Mouse (Mus musculus) kidney, adult 2 months (tissue): Measurements from ENCODE around the gene Btk.

ENCODE experiments used
- CTCF ChIP-seq: fragments of 200-500 bp; conservative IDR thresholded peaks from 2 replicates; pipeline ENCODE4 v1.5.1; 2011; ENCODE audit warnings: low read depth, mild to moderate bottlenecking, control low read depth, low read length, moderate library complexity, mixed read lengths; ENCODE audit not compliant: insufficient read depth, insufficient read length
- POLR2A ChIP-seq: fragments of 200-500 bp; IDR thresholded peaks from one replicate; pipeline ENCODE4 v1.6.1; 2011; ENCODE audit warnings: low read depth, low read length, control low read depth

DNA sequence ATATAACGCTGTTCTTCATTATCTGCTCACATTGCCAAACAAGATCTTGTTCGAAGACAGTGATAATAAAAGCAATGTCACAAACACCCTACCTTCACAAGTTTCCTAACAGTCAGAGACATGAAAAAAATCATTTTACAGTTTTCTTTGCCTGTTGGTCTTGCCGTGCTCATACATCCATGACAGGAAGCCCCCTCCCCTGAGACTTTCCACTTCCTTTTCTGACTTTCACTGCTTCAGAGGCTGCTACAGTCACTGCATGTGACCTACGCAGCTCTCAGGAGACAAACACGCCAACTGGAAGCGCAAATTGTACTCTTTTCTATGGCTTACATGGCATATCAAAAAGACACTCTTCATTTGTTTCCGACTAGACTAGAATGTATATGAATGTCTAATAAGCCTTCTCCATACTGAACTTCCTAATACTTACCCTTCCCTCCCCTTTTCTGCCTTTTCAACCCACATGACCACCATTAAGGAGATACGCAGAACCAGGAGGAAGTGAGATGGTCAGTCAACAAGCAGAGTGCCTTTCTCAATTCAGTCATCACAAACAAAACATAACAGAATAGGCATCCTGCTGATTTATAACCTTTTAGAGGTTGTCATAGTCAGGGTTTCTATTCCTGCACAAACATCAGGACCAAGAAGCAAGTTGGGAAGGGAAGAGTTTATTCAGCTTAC, 16.7 kb downstream of the Btk start:
- no peak for TF ChIP-seq POLR2A
- no peak for TF ChIP-seq CTCF
